Mouse (Mus musculus) olfactory bulb, adult 2 months (tissue): ENCODE results near the gene Gm12184.

Experiments used
- CTCF ChIP-seq: fragments of 200-500 bp; IDR thresholded peaks from 2 replicates; pipeline ENCODE4 v1.5.1; 2012; ENCODE audit warnings: low read depth, mild to moderate bottlenecking, low read length, moderate library complexity; ENCODE audit not compliant: insufficient read depth
- POLR2A ChIP-seq: fragments of 200-500 bp; IDR thresholded peaks from 2 replicates; pipeline ENCODE4 v1.6.1; 2012; ENCODE audit warnings: mild to moderate bottlenecking, low read depth, low read length, moderate library complexity; ENCODE audit not compliant: insufficient read depth

DNA sequence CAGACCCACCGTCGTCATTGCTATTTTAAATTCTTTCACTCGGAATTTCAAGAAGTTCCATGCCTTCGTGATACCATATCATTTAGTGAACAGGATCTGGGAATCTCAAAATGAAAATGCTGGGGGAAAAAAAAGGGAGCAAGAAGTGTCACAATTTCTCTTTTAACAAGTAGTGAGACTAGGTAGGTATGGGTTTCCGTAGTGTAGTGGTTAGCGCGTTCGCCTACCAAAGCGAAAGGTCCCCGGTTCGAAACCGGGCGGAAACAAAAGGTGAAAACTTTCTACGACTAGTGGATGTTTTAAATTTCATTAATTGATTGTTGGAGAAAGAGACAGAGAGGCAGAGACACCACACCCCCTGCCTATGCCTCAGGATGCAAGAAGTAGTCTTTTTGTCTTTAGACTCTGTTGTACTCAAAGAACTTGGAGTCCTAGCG lies 2.9 kb downstream of the Gm12184 start:
- TF ChIP-seq CTCF = no peak
- TF ChIP-seq POLR2A = no peak
